In genomic region chr8:10738486-10739081, GRCm38 (mm10) we compare ENCODE assay signal across 16 mouse cellular contexts.
A peak's percentile ranks its signal among the peaks of the same experiment; 100 is the strongest.
DNase-seq lines count a peak whose midpoint lies in the region; ATAC-seq and TF ChIP-seq lines count a peak whose summit lies in the region.
"Had no signal": no experiment of that assay in that cellular context is flagged by ENCODE, and none has a peak within 500 bp of the region (broad histone marks: within the 10 kb centered on the region; RNA-seq: fewer than 3 reads in every experiment).

No protein-coding gene starts in this region.

- no peak overlapping the region for H3K4me2 ChIP-seq in forebrain, embryonic 12.5 days
- no peak overlapping the region for H3K4me2 ChIP-seq in hindbrain, embryonic 15.5 days
- no peak overlapping the region for H3K4me2 ChIP-seq in midbrain, embryonic 16.5 days (ENCODE audit: low read length)
- H3K4me2 ChIP-seq: heart, embryonic 13.5 days; liver, embryonic 15.5 days had no signal

- peak; percentile 69; the same call in 1 of the 2 replicates for ATAC-seq in forebrain, embryonic 12.5 days (ENCODE audit: low FRiP score)
- ATAC-seq in hindbrain, embryonic 15.5 days (ENCODE audit: low FRiP score, low read depth) = peak; percentile 60; the same call in 1 of the 2 replicates
- ATAC-seq in midbrain, embryonic 16.5 days = 0 out of 2 replicates have a peak, but pooled peaks have one; percentile 49
- ATAC-seq: inflammation-experienced regulatory T-cells, adult 6 months had no signal

- H3K27ac ChIP-seq in forebrain, embryonic 12.5 days = peak overlapping the region; percentile 26; the same call in 1 of the 2 replicates
- H3K27ac ChIP-seq in hindbrain, embryonic 15.5 days (replicated peaks) = peak overlapping the region; percentile 12; the same call in 1 of the 2 replicates
- H3K27ac ChIP-seq in midbrain, embryonic 16.5 days (ENCODE audit: low read length) = peak overlapping the region; percentile 24; the same call in 1 of the 2 replicates
- H3K27ac ChIP-seq in heart, embryonic 10.5 days = no peak overlapping the region
- no peak overlapping the region for H3K27ac ChIP-seq in layer of hippocampus, adult 2 months
- H3K27ac ChIP-seq: heart, embryonic 13.5 days; kidney, postnatal 0 days; liver, embryonic 15.5 days had no signal

- no peaks in the 10 kb centered on the region for H3K36me3 ChIP-seq in forebrain, embryonic 12.5 days (replicated peaks)
- H3K36me3 ChIP-seq in hindbrain, embryonic 15.5 days = no peaks in the 10 kb centered on the region
- H3K36me3 ChIP-seq in midbrain, embryonic 16.5 days (ENCODE audit: control insufficient read depth, insufficient read depth, low read length) = no peaks in the 10 kb centered on the region
- H3K36me3 ChIP-seq in heart, embryonic 10.5 days = no peaks in the 10 kb centered on the region
- H3K36me3 ChIP-seq: G1E; heart, embryonic 13.5 days; liver, embryonic 15.5 days had no signal

- no peak for TF ChIP-seq CTCF in brain, embryonic 14.5 days (IDR thresholded peaks at IDR 0.05; ENCODE audit: borderline replicate concordance, extremely low read depth, insufficient read depth, insufficient read length)
- no peak for TF ChIP-seq CTCF in layer of hippocampus, adult 2 months (conservative IDR thresholded peaks at IDR 0.05)

- no peaks in the 10 kb centered on the region for H3K9me3 ChIP-seq in forebrain, embryonic 12.5 days
- H3K9me3 ChIP-seq in hindbrain, embryonic 15.5 days = no peaks in the 10 kb centered on the region
- H3K9me3 ChIP-seq in midbrain, embryonic 16.5 days (replicated peaks; ENCODE audit: control insufficient read depth, low read length, poor library complexity, severe bottlenecking) = no peaks in the 10 kb centered on the region
- no peaks in the 10 kb centered on the region for H3K9me3 ChIP-seq in heart, embryonic 10.5 days
- H3K9me3 ChIP-seq: G1E; heart, embryonic 13.5 days; liver, embryonic 15.5 days had no signal

- H3K9ac ChIP-seq in forebrain, embryonic 12.5 days = no peak overlapping the region
- no peak overlapping the region for H3K9ac ChIP-seq in hindbrain, embryonic 15.5 days
- H3K9ac ChIP-seq in midbrain, embryonic 16.5 days (ENCODE audit: low read depth, low read length) = no peak overlapping the region
- H3K9ac ChIP-seq: heart, embryonic 13.5 days; liver, embryonic 15.5 days had no signal

- H3K27me3 ChIP-seq in forebrain, embryonic 12.5 days = 0 out of 2 replicates have a peak, but pooled peaks cover 4% of the 10 kb centered on the region
- H3K27me3 ChIP-seq in hindbrain, embryonic 15.5 days = no peaks in the 10 kb centered on the region
- no peaks in the 10 kb centered on the region for H3K27me3 ChIP-seq in midbrain, embryonic 16.5 days (ENCODE audit: control insufficient read depth, insufficient read depth, low read depth, low read length)
- peaks cover 6% of the 10 kb centered on the region; the same call in 1 of the 2 replicates for H3K27me3 ChIP-seq in heart, embryonic 10.5 days (ENCODE audit: insufficient read depth, poor library complexity, severe bottlenecking)
- H3K27me3 ChIP-seq: liver, embryonic 15.5 days had no signal

- H3K4me3 ChIP-seq in forebrain, embryonic 12.5 days (replicated peaks) = no peak overlapping the region
- no peak overlapping the region for H3K4me3 ChIP-seq in hindbrain, embryonic 15.5 days
- no peak overlapping the region for H3K4me3 ChIP-seq in midbrain, embryonic 16.5 days (ENCODE audit: low read depth, low read length)
- no peak overlapping the region for H3K4me3 ChIP-seq in heart, embryonic 10.5 days
- H3K4me3 ChIP-seq in layer of hippocampus, adult 2 months = no peak overlapping the region
- H3K4me3 ChIP-seq: heart, embryonic 13.5 days; liver, embryonic 15.5 days had no signal

- no peak for TF ChIP-seq POLR2A in brain, embryonic 14.5 days (IDR thresholded peaks at IDR 0.05; ENCODE audit: borderline replicate concordance, extremely low read depth, insufficient read depth, insufficient read length, poor library complexity, severe bottlenecking)

- peaks cover 20% of the 10 kb centered on the region for H3K4me1 ChIP-seq in forebrain, embryonic 12.5 days
- H3K4me1 ChIP-seq in hindbrain, embryonic 15.5 days (replicated peaks) = 0 out of 2 replicates have a peak, but pooled peaks cover 4% of the 10 kb centered on the region
- peaks cover 6% of the 10 kb centered on the region; the same call in 1 of the 2 replicates for H3K4me1 ChIP-seq in midbrain, embryonic 16.5 days (ENCODE audit: control insufficient read depth, insufficient read depth, low read length)
- H3K4me1 ChIP-seq in heart, embryonic 10.5 days = peaks cover 16% of the 10 kb centered on the region
- H3K4me1 ChIP-seq: heart, embryonic 13.5 days; liver, embryonic 15.5 days had no signal

- peak; percentile 72 for DNase-seq in brain, embryonic 14.5 days (ENCODE audit: low read depth)
- DNase-seq in spleen, adult 12 weeks (ENCODE audit: low spot score) = no peak
- no peak for DNase-seq in heart, embryonic 10.5 days (ENCODE audit: low spot score)
- no peak for DNase-seq in layer of hippocampus, adult 2 months (ENCODE audit: low spot score in 2 of 2)
- DNase-seq: adrenal gland, postnatal 36 days; gastrocnemius, postnatal 10 days; layer of hippocampus, adult 9-11 months; right cerebral cortex, postnatal 25 days had no signal

- 29% methylated on average over 11 of the region's 11 CpGs for WGBS in forebrain, embryonic 12.5 days
- 31% methylated on average over 11 of the region's 11 CpGs for WGBS in hindbrain, embryonic 15.5 days
- 32% methylated on average over 11 of the region's 11 CpGs for WGBS in midbrain, embryonic 16.5 days
- WGBS in heart, embryonic 10.5 days = 56% methylated on average over 11 of the region's 11 CpGs

Comparison
In these comparisons a context has a peak if more than half of its experiments do, and no peak if none do; other contexts are left out.
1. H3K27ac ChIP-seq: peak in forebrain, embryonic 12.5 days (single experiment), hindbrain, embryonic 15.5 days (single experiment) and midbrain, embryonic 16.5 days (single experiment); none in heart, embryonic 10.5 days (single experiment) and layer of hippocampus, adult 2 months (single experiment).
2. Peak in every context shown above with its lines, with median percentiles within 50 percentile points of each other: ATAC-seq.